Mouse (Mus musculus): ENCODE results near the gene Lhfpl2.

GRCm38 (mm10) chr13:94095202-94095601 lies 37.6 kb downstream of the Lhfpl2 start:
- TF ChIP-seq CTCF (IDR thresholded peaks at IDR 0.05; ENCODE audit: borderline replicate concordance, insufficient read depth, low read depth, low read length) (no peak), POLR2A (IDR thresholded peaks at IDR 0.05; ENCODE audit: borderline replicate concordance, insufficient read depth, low read length) (no peak)
